Mouse (Mus musculus) intestine, postnatal 0 days (tissue): ENCODE data around the gene Actg1. TPM values are rescaled to one million over a fixed set of nuclear protein-coding genes. Genes with fewer than 3 reads are reported as not detected.

Experiments used
- ATAC-seq: fragments of 200-750 bp; cut with Nextera tagmentation; 2 replicates; pipeline ENCODE4 v1.8.0; 2017; ENCODE audit warnings: mild to moderate bottlenecking, moderate TSS enrichment, moderate library complexity
- H3K27ac ChIP-seq: fragments of 300-500 bp; sonication (generic); 2 replicates; pipeline ENCODE4 v1.5.1; 2014; ENCODE audit warnings: mild to moderate bottlenecking, low read depth, low read length, moderate library complexity
- H3K27me3 ChIP-seq: fragments of 300-500 bp; sonication (generic); replicated peaks from 2 replicates; pipeline ENCODE4 v1.6.1; 2014; ENCODE audit warnings: low read length, mixed read lengths; ENCODE audit not compliant: control insufficient read depth, insufficient read depth
- H3K36me3 ChIP-seq: fragments of 300-500 bp; sonication (generic); 2 replicates; pipeline ENCODE4 v1.6.1; 2014; ENCODE audit warnings: mild to moderate bottlenecking, moderate library complexity; ENCODE audit not compliant: control insufficient read depth, insufficient read depth
- H3K4me1 ChIP-seq: fragments of 300-500 bp; sonication (generic); replicated peaks from 2 replicates; pipeline ENCODE4 v1.6.1; 2014; ENCODE audit warnings: antibody characterized with exemption, low read length, mixed read lengths; ENCODE audit not compliant: control insufficient read depth, insufficient read depth
- H3K4me2 ChIP-seq: fragments of 300-500 bp; sonication (generic); replicated peaks from 2 replicates; pipeline ENCODE4 v1.6.1; 2014; ENCODE audit warnings: low read depth, mild to moderate bottlenecking, moderate library complexity
- H3K4me3 ChIP-seq: fragments of 300-500 bp; sonication (generic); 2 replicates; pipeline ENCODE4 v1.5.1; 2014; ENCODE audit warnings: low read depth, low read length
- H3K9ac ChIP-seq: fragments of 300-500 bp; sonication (generic); 2 replicates; pipeline ENCODE4 v1.6.1; 2014; ENCODE audit warnings: mild to moderate bottlenecking, low read depth, low read length
- H3K9me3 ChIP-seq: fragments of 300-500 bp; sonication (generic); 2 replicates; pipeline ENCODE4 v1.6.1; 2016; ENCODE audit warnings: mixed run types; ENCODE audit not compliant: control insufficient read depth
- CTCF ChIP-seq: sonication (generic); IDR thresholded peaks from 2 replicates; pipeline ENCODE4 v1.5.1; 2016; ENCODE audit warnings: low read depth, mild to moderate bottlenecking, control low read depth, antibody characterized with exemption, moderate library complexity
- WGBS: fragments of 180-500 bp; shearing (Covaris S2); extraction: QIAGEN DNeasy Blood & Tissue Kit; methylation state at CpG from one replicate; pipeline ENCODE4 v1.1.7; 2014; 5-methylcytosine and 5-hydroxymethylcytosine counted together
- polyA plus RNA-seq: library from polyadenylated mRNA; unstranded; fragments of >200 nt; fragmentation: Nextera tagmentation; extraction: Ambion mirVana; gene quantifications from 2 replicates; pipeline ENCODE4 v1.2.1, GENCODE M21; 2015

The Actg1 gene
- polyA plus RNA-seq, 1 experiment from 2014 or later, result 1,513 TPM

- Histone ChIP-seq H3K4me2 (peak overlapping the region; percentile 91), H3K36me3 (no peaks in the 10 kb centered on the region), H3K9me3 (no peaks in the 10 kb centered on the region), H3K9ac (peak overlapping the region; percentile 58), H3K4me1 (peaks cover 12% of the 10 kb centered on the region), H3K27me3 (no peaks in the 10 kb centered on the region), H3K4me3 (peak overlapping the region; percentile 41), H3K27ac (no peak overlapping the region)
- peak; percentile 77 for ATAC-seq
- WGBS, result 3% methylated on average over 43 of the region's 45 CpGs
- no peak for TF ChIP-seq CTCF
Observed at GRCm38 (mm10) chr11:120310813-120311312, 37.5 kb downstream of the Actg1 start.

GRCm38 (mm10) chr11:120308441-120309320 is 39.7 kb downstream of the Actg1 start:
- Histone ChIP-seq H3K27me3 (no peaks in the 10 kb centered on the region), H3K27ac (no peak overlapping the region), H3K9ac (no peak overlapping the region), H3K9me3 (no peaks in the 10 kb centered on the region), H3K36me3 (no peaks in the 10 kb centered on the region), H3K4me3 (no peak overlapping the region), H3K4me1 (peaks cover 14% of the 10 kb centered on the region), H3K4me2 (peak overlapping the region; percentile 48)
- no peak for TF ChIP-seq CTCF
- 43% methylated on average over 15 of the region's 15 CpGs for WGBS
- ATAC-seq, result no peak

GRCm38 (mm10) chr11:120307566-120308430 is 40.5 kb downstream of the Actg1 start:
- H3K9ac ChIP-seq, result no peak overlapping the region
- no peaks in the 10 kb centered on the region for H3K36me3 ChIP-seq
- H3K4me3 ChIP-seq, result no peak overlapping the region
- H3K4me1 ChIP-seq, result peaks cover 14% of the 10 kb centered on the region
- peak overlapping the region; percentile 48 for H3K4me2 ChIP-seq
- TF ChIP-seq CTCF, result peak; percentile 97
- no peak overlapping the region for H3K27ac ChIP-seq
- H3K27me3 ChIP-seq, result no peaks in the 10 kb centered on the region
- no peaks in the 10 kb centered on the region for H3K9me3 ChIP-seq
- WGBS, result 6% methylated on average over 19 of the region's 19 CpGs
- peak; percentile 36 for ATAC-seq

- no peak overlapping the region for H3K9ac ChIP-seq
- peaks cover 14% of the 10 kb centered on the region for H3K4me1 ChIP-seq
- ATAC-seq, result no peak
Observed at GRCm38 (mm10) chr11:120307132-120307413, 41.3 kb downstream of the Actg1 start.

GRCm38 (mm10) chr11:120306366-120307131 is 41.8 kb downstream of the Actg1 start:
- ATAC-seq, result no peak
- H3K9ac ChIP-seq, result no peak overlapping the region
- H3K9me3 ChIP-seq, result no peaks in the 10 kb centered on the region
- no peak overlapping the region for H3K27ac ChIP-seq
- H3K27me3 ChIP-seq, result no peaks in the 10 kb centered on the region
- no peaks in the 10 kb centered on the region for H3K36me3 ChIP-seq
- 76% methylated on average over 12 of the region's 12 CpGs for WGBS
- H3K4me3 ChIP-seq, result no peak overlapping the region
- peaks cover 12% of the 10 kb centered on the region for H3K4me1 ChIP-seq
- H3K4me2 ChIP-seq, result no peak overlapping the region
- TF ChIP-seq CTCF, result no peak

More at GRCm38 (mm10) chr11:120307132-120307413, 41.3 kb downstream of the Actg1 start:
- no peaks in the 10 kb centered on the region for H3K27me3 ChIP-seq
- no peak overlapping the region for H3K27ac ChIP-seq
- H3K4me3 ChIP-seq, result no peak overlapping the region
- peak overlapping the region; percentile 9; the same call in 1 of the 2 replicates for H3K4me2 ChIP-seq
- WGBS, result 69% methylated on average over 5 of the region's 5 CpGs
- H3K9me3 ChIP-seq, result no peaks in the 10 kb centered on the region
- TF ChIP-seq CTCF, result no peak
- H3K36me3 ChIP-seq, result no peaks in the 10 kb centered on the region
